Mouse (Mus musculus): Measurements from ENCODE around the gene Oprd1. TPM values are rescaled to one million over a fixed set of nuclear protein-coding genes. Genes with fewer than 3 reads are reported as not detected.

Oprd1 gene
- polyA plus RNA-seq, 1 experiment from 2014 or later, result not detected

GRCm38 (mm10) chr4:132074933-132075769 is 69.1 kb downstream of the Oprd1 start, which contains the start of gene Epb41:
Gene Epb41, minus strand, starts transcription at chr4:132075321.
- Histone ChIP-seq H3K9ac (ENCODE audit: low read length) (peak within 1 kb of the TSS; percentile 65), H3K4me1 (replicated peaks; ENCODE audit: control insufficient read depth, insufficient read depth, low read length) (peaks cover 6% of the 10 kb centered on the region; the same call in 1 of the 2 replicates), H3K4me2 (ENCODE audit: low read depth, low read length, severe bottlenecking) (peak within 1 kb of the TSS; percentile 96), H3K27ac (ENCODE audit: low read depth, low read length) (no peak within 1 kb of the TSS), H3K36me3 (ENCODE audit: control insufficient read depth, insufficient read depth, low read length) (no peaks in the 10 kb centered on the region), H3K4me3 (ENCODE audit: low read depth, low read length) (peak within 1 kb of the TSS; percentile 57), H3K27me3 (ENCODE audit: control insufficient read depth, insufficient read depth, low read length) (peaks cover 13% of the 10 kb centered on the region; the same call in 1 of the 2 replicates), H3K9me3 (ENCODE audit: control insufficient read depth, low read length) (no peaks in the 10 kb centered on the region)
- 1% methylated on average over 47 of the region's 47 CpGs for WGBS
- ATAC-seq (replicated peaks; ENCODE audit: low FRiP score) (peak; percentile 92), DNase-seq (ENCODE audit: low spot score) (peak; percentile 97)

GRCm38 (mm10) chr4:132074077-132074932 is 70.0 kb downstream of the Oprd1 start, which contains the start of gene Gm10300:
Gene Gm10300, plus strand, starts transcription at chr4:132074697.
- H3K4me1 ChIP-seq (replicated peaks; ENCODE audit: control insufficient read depth, insufficient read depth, low read length), result peaks cover 6% of the 10 kb centered on the region; the same call in 1 of the 2 replicates
- peaks cover 13% of the 10 kb centered on the region; the same call in 1 of the 2 replicates for H3K27me3 ChIP-seq (ENCODE audit: control insufficient read depth, insufficient read depth, low read length)
- H3K4me2 ChIP-seq (ENCODE audit: low read depth, low read length, severe bottlenecking), result peak within 1 kb of the TSS; percentile 96
- H3K36me3 ChIP-seq (ENCODE audit: control insufficient read depth, insufficient read depth, low read length), result no peaks in the 10 kb centered on the region
- H3K27ac ChIP-seq (ENCODE audit: low read depth, low read length), result no peak within 1 kb of the TSS
- peak within 1 kb of the TSS; percentile 57 for H3K4me3 ChIP-seq (ENCODE audit: low read depth, low read length)
- H3K9me3 ChIP-seq (ENCODE audit: control insufficient read depth, low read length), result no peaks in the 10 kb centered on the region
- DNase-seq (ENCODE audit: low spot score) (peak; percentile 63), ATAC-seq (replicated peaks; ENCODE audit: low FRiP score) (peak; percentile 42)
- H3K9ac ChIP-seq (ENCODE audit: low read length), result peak within 1 kb of the TSS; percentile 65
- WGBS, result under 1% methylated on average over 42 of the region's 42 CpGs

- Histone ChIP-seq H3K27ac (ENCODE audit: low read depth, low read length) (no peak overlapping the region), H3K4me2 (ENCODE audit: low read depth, low read length, severe bottlenecking) (no peak overlapping the region), H3K36me3 (ENCODE audit: control insufficient read depth, insufficient read depth, low read length) (no peaks in the 10 kb centered on the region), H3K4me1 (replicated peaks; ENCODE audit: control insufficient read depth, insufficient read depth, low read length) (peaks cover 6% of the 10 kb centered on the region; the same call in 1 of the 2 replicates), H3K4me3 (ENCODE audit: low read depth, low read length) (no peak overlapping the region), H3K27me3 (ENCODE audit: control insufficient read depth, insufficient read depth, low read length) (peaks cover 13% of the 10 kb centered on the region; the same call in 1 of the 2 replicates), H3K9me3 (ENCODE audit: control insufficient read depth, low read length) (no peaks in the 10 kb centered on the region), H3K9ac (ENCODE audit: low read length) (no peak overlapping the region)
- DNase-seq (ENCODE audit: low spot score), result no peak
- 61% methylated on average over 6 of the region's 6 CpGs for WGBS
- ATAC-seq (replicated peaks; ENCODE audit: low FRiP score), result no peak
Observed at GRCm38 (mm10) chr4:132072946-132073345, 71.3 kb downstream of the Oprd1 start.

- Histone ChIP-seq H3K27ac (ENCODE audit: low read depth, low read length) (no peak overlapping the region), H3K9ac (ENCODE audit: low read length) (no peak overlapping the region), H3K36me3 (ENCODE audit: control insufficient read depth, insufficient read depth, low read length) (no peaks in the 10 kb centered on the region), H3K4me1 (replicated peaks; ENCODE audit: control insufficient read depth, insufficient read depth, low read length) (peaks cover 6% of the 10 kb centered on the region; the same call in 1 of the 2 replicates), H3K4me3 (ENCODE audit: low read depth, low read length) (no peak overlapping the region), H3K9me3 (ENCODE audit: control insufficient read depth, low read length) (no peaks in the 10 kb centered on the region), H3K27me3 (ENCODE audit: control insufficient read depth, insufficient read depth, low read length) (peaks cover 13% of the 10 kb centered on the region; the same call in 1 of the 2 replicates), H3K4me2 (ENCODE audit: low read depth, low read length, severe bottlenecking) (no peak overlapping the region)
- no peak for DNase-seq (ENCODE audit: low spot score)
- WGBS, result 69% methylated on average over 3 of the region's 3 CpGs
- ATAC-seq (replicated peaks; ENCODE audit: low FRiP score), result no peak
Observed at GRCm38 (mm10) chr4:132072156-132072555, 72.1 kb downstream of the Oprd1 start.

- DNase-seq (ENCODE audit: low spot score) (no peak), ATAC-seq (replicated peaks; ENCODE audit: low FRiP score) (no peak)
- 88% methylated on average over 2 of the region's 2 CpGs for whole genome bisulfite sequencing
- Histone ChIP-seq H3K4me1 (replicated peaks; ENCODE audit: control insufficient read depth, insufficient read depth, low read length) (0 out of 2 replicates have a peak, but pooled peaks cover 4% of the 10 kb centered on the region), H3K4me2 (ENCODE audit: low read depth, low read length, severe bottlenecking) (no peak overlapping the region), H3K27me3 (ENCODE audit: control insufficient read depth, insufficient read depth, low read length) (peaks cover 11% of the 10 kb centered on the region; the same call in 1 of the 2 replicates), H3K36me3 (ENCODE audit: control insufficient read depth, insufficient read depth, low read length) (no peaks in the 10 kb centered on the region), H3K27ac (ENCODE audit: low read depth, low read length) (no peak overlapping the region), H3K9ac (ENCODE audit: low read length) (no peak overlapping the region), H3K4me3 (ENCODE audit: low read depth, low read length) (no peak overlapping the region), H3K9me3 (ENCODE audit: control insufficient read depth, low read length) (no peaks in the 10 kb centered on the region)
Observed at GRCm38 (mm10) chr4:132071674-132072073, 72.6 kb downstream of the Oprd1 start.

- Histone ChIP-seq H3K9ac (ENCODE audit: low read length) (no peak overlapping the region), H3K4me2 (ENCODE audit: low read depth, low read length, severe bottlenecking) (no peak overlapping the region), H3K36me3 (ENCODE audit: control insufficient read depth, insufficient read depth, low read length) (no peaks in the 10 kb centered on the region), H3K27ac (ENCODE audit: low read depth, low read length) (no peak overlapping the region), H3K4me1 (replicated peaks; ENCODE audit: control insufficient read depth, insufficient read depth, low read length) (no peaks in the 10 kb centered on the region), H3K4me3 (ENCODE audit: low read depth, low read length) (no peak overlapping the region), H3K27me3 (ENCODE audit: control insufficient read depth, insufficient read depth, low read length) (0 out of 2 replicates have a peak, but pooled peaks cover under 1% of the 10 kb centered on the region), H3K9me3 (ENCODE audit: control insufficient read depth, low read length) (no peaks in the 10 kb centered on the region)
- ATAC-seq (replicated peaks; ENCODE audit: low FRiP score), result no peak
- DNase-seq (ENCODE audit: low spot score), result no peak
- 90% methylated on average over 2 of the region's 2 CpGs for WGBS
Observed at GRCm38 (mm10) chr4:132067938-132068235, 76.4 kb downstream of the Oprd1 start.

- no peak for ATAC-seq (replicated peaks; ENCODE audit: low FRiP score)
- no peaks in the 10 kb centered on the region for H3K27me3 ChIP-seq (ENCODE audit: control insufficient read depth, insufficient read depth, low read length)
- H3K9me3 ChIP-seq (ENCODE audit: control insufficient read depth, low read length), result no peaks in the 10 kb centered on the region
- no peak overlapping the region for H3K9ac ChIP-seq (ENCODE audit: low read length)
- H3K4me2 ChIP-seq (ENCODE audit: low read depth, low read length, severe bottlenecking), result no peak overlapping the region
- H3K36me3 ChIP-seq (ENCODE audit: control insufficient read depth, insufficient read depth, low read length), result no peaks in the 10 kb centered on the region
- H3K27ac ChIP-seq (ENCODE audit: low read depth, low read length), result no peak overlapping the region
- H3K4me1 ChIP-seq (replicated peaks; ENCODE audit: control insufficient read depth, insufficient read depth, low read length), result no peaks in the 10 kb centered on the region
- WGBS, result 87% methylated on average over 14 of the region's 14 CpGs
- DNase-seq (ENCODE audit: low spot score), result no peak
- H3K4me3 ChIP-seq (ENCODE audit: low read depth, low read length), result no peak overlapping the region
Observed at GRCm38 (mm10) chr4:132067112-132067937, 77.0 kb downstream of the Oprd1 start.

Data from forebrain, embryonic 11.5 days (tissue).